Mouse (Mus musculus): Measurements from ENCODE around the gene Adamtsl5.

Gene Adamtsl5

DNA sequence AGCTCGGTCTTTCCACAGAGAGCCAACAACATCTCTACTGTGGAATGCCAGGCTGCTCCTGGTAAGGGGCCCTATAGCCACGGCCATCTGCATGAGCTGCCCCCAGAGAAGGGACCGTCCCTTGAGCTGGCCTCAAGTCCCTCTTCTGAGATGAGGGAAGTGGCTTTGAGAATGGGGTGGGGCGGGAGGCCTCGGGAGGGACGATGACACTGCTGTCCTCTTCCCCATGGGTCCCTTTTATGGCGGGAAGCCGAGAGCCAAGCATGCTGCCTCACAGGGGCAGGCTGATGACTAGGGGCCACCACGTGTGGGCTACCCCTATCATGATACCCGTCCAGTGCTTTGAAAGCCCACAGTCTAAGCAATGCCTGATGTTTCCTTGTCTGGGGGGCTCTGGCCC is 31.2 kb downstream of the Adamtsl5 start:
- no peak for DNase-seq (ENCODE audit: low spot score)

- DNase-seq (ENCODE audit: low spot score), result no peak
Measured at GRCm38 (mm10) chr10:80316359-80316781, 31.8 kb downstream of the Adamtsl5 start.

- no peak for DNase-seq (ENCODE audit: low spot score)
Measured at GRCm38 (mm10) chr10:80315315-80315714, 32.9 kb downstream of the Adamtsl5 start.

- no peak for DNase-seq (ENCODE audit: low spot score)
Measured at GRCm38 (mm10) chr10:80314494-80315001, 33.7 kb downstream of the Adamtsl5 start.

DNA sequence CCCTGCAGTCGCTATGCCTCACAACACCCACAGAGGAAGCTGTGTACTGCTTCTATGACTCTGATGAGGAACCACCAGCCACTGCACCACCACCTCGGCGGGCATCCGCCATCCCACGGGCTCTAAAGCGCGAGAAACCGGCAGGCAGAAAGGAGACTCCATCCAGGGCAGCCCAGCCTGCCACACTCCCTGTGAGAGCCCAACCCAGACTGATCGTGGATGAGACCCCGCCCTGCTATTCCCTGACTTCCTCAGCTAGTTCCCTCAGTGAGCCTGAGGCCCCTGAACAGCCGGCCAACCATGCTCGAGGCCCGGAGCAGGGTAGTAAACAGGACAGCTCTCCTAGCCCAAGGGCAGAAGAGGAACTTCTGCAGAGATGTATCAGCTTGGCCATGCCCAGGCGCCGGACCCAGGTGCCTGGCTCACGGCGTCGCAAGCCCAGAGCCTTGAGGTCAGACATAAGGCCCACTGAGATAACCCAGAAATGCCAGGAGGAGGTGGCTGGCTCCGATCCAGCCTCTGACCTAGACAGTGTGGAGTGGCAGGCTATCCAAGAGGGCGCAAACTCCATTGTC is 34.5 kb downstream of the Adamtsl5 start:
- DNase-seq (ENCODE audit: low spot score), result no peak

DNA sequence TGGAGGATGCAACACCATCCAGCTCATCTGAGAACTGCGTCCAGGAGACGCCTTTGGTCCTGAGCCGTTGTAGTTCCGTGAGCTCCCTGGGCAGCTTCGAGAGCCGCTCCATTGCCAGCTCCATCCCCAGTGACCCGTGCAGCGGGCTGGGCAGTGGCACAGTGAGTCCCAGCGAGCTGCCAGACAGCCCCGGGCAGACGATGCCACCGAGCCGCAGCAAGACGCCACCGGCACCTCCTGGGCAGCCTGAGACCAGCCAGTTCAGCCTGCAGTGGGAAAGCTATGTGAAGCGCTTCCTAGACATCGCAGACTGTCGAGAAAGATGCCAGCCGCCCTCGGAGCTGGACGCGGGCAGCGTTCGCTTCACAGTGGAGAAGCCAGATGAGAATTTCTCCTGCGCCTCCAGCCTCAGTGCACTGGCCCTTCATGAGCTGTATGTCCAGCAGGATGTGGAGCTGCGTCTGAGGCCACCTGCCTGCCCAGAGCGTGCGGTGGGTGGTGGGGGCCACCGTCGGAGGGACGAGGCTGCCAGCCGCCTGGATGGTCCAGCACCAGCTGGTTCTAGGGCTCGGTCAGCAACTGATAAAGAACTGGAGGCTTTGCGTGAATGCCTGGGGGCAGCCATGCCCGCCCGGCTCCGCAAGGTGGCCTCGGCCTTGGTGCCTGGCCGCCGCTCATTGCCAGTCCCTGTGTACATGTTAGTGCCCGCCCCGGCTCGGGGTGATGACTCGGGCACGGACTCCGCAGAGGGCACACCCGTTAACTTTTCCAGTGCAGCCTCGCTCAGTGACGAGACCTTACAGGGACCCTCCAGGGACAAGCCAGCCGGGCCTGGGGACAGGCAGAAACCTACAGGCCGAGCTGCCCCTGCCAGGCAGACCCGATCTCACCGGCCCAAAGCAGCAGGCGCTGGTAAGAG is 35.4 kb downstream of the Adamtsl5 start:
- no peak for DNase-seq (ENCODE audit: low spot score)

GRCm38 (mm10) chr10:80311560-80311959 is 36.7 kb downstream of the Adamtsl5 start:
- DNase-seq (ENCODE audit: low spot score), result no peak

- DNase-seq (ENCODE audit: low spot score), result no peak
Measured at GRCm38 (mm10) chr10:80304862-80305261, 43.4 kb downstream of the Adamtsl5 start.

DNA sequence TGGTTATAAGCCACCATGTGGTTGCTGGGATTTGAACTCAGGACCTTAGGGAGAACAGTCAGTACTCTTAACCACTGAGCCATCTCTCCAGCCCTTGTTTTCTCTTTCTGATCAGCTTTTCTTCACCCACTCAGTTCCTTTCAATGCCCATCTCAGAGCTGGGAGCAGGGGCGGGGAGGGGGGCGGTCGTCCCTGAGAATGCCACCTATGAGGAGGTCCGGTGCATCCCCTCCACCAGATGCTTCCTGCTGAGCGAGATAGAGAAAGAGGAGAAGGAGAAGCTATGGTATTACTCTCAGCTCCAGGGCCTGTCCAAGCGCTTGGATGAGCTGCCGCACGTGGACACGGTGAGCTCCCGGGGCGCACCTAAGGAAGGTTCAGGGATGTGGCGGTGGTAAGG is 43.8 kb downstream of the Adamtsl5 start:
- DNase-seq (ENCODE audit: low spot score), result no peak

- peak; percentile 53 for DNase-seq (ENCODE audit: low spot score)
Measured at GRCm38 (mm10) chr10:80302471-80302881, 45.7 kb downstream of the Adamtsl5 start.

GRCm38 (mm10) chr10:80302082-80302355 is 46.2 kb downstream of the Adamtsl5 start:
- no peak for DNase-seq (ENCODE audit: low spot score)

- DNase-seq (ENCODE audit: low spot score), result no peak
Measured at GRCm38 (mm10) chr10:80301256-80302081, 46.7 kb downstream of the Adamtsl5 start.

GRCm38 (mm10) chr10:80300672-80301181 is 47.5 kb downstream of the Adamtsl5 start:
- no peak for DNase-seq (ENCODE audit: low spot score)

DNA sequence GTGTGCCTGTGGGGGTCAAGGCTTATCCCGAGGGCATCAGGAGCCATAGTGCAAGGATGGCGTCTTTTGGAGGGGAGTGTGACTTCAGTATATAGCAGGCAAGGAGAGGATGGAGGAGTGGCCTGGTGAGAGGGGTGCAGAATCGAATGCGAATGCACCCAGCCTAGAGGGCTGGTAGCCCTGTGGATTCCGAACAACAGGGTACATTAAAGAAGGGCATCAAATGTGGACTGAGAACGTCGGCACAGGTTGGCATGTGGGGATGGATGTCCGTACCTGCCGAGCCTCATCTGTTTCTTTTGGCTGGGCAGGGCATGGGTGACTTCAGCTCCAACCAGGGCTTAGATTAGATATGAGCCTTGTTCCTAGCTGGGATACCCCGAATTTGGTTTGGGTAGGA is 48.4 kb downstream of the Adamtsl5 start:
- DNase-seq (ENCODE audit: low spot score), result no peak

DNA sequence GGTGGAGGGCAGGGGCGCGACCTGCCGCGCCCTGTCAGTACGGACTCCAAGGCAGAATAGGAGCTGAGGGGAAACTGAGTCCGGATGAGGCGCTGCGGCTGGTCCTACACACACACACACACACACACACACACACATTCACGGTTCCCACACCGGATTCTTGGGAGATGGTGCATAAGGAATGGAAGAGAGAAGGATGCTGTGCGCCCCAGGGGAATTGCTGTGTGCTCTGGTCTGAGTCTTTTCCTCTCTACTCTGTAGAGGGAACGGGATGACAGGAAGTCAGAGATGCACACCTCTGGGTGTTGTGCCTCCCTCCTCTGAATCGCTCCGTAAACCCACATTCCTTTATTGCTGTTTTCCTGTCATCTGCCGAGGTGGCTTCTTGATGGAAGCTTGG is 48.9 kb downstream of the Adamtsl5 start:
- DNase-seq (ENCODE audit: low spot score), result no peak

- DNase-seq (ENCODE audit: low spot score), result no peak
Measured at GRCm38 (mm10) chr10:80298571-80299281, 49.5 kb downstream of the Adamtsl5 start.

- DNase-seq (ENCODE audit: low spot score), result no peak
Measured at GRCm38 (mm10) chr10:80297526-80298133, 50.6 kb downstream of the Adamtsl5 start.

GRCm38 (mm10) chr10:80296824-80297223 is 51.4 kb downstream of the Adamtsl5 start:
- no peak for DNase-seq (ENCODE audit: low spot score)

DNA sequence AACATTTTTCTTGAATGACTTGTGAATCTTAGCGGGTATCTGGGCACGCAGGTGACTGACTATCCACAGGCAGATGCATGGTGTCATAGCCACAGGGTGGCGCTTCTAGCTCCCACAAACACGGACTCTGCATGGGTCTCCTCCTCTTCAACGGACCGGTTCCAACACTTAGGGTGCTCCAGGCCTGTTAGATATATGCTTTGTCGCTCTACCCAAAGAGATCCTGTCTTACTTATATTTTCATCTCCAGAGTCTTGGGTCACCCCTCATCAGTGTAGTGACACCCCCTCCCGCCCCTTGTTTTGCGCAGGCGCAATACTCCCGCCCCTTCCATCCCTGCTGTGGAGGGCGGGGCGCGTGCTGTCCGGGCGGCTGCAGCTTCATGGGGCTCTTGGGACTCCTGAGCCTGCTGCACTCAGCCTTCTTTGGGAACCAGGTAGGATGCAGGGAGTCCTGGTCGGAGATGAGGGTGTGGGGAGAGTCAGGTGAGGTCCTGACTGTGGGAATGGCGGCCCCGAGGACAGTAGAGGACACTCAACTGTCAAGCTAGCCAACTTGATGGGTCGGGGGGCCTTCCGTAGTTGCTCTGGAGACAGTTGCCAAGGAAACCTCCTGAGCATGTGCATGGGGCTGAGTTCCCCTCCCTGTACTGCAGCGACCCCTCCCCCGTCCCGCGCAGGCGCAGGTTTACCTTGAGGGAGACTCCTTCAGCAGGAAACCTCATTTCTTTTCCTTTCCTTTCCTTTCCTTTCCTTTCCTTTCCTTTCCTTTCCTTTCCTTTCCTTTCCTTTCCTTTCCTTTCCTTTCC is 52.4 kb downstream of the Adamtsl5 start, which contains the start of gene Apc2:
Gene Apc2 (plus strand): TSS at position 360 of the 808 bp plus-strand sequence.
- peak; percentile 69 for DNase-seq (ENCODE audit: low spot score)

GRCm38 (mm10) chr10:80294788-80295303 is 53.4 kb downstream of the Adamtsl5 start:
- no peak for DNase-seq (ENCODE audit: low spot score)

All from urinary bladder, postnatal 25 days (tissue).